Mouse (Mus musculus) heart, adult 2 months (tissue): ENCODE measurements at regions not wholly inside any gene's neighbourhood (a gene's known extent, or its start where the extent isn't known, plus 50 kb on each side); places are given as distances from the start of the nearest gene placed in this dataset.

ENCODE experiments used
- CTCF ChIP-seq: fragments of 200-600 bp; IDR thresholded peaks from 2 replicates; pipeline ENCODE4 v1.8.1; 2022; ENCODE audit warnings: antibody characterized with exemption, mild to moderate bottlenecking, moderate library complexity
- EP300 ChIP-seq: fragments of 200-500 bp; IDR thresholded peaks from 2 replicates; pipeline ENCODE4 v1.6.1; 2011; ENCODE audit warnings: low read depth, low read length, control low read depth; ENCODE audit not compliant: insufficient read depth
- POLR2A ChIP-seq: fragments of 200-500 bp; IDR thresholded peaks from 2 replicates; pipeline ENCODE4 v1.6.1; 2011; ENCODE audit warnings: mild to moderate bottlenecking, low read depth, low read length, control low read depth; ENCODE audit not compliant: insufficient read depth

DNA sequence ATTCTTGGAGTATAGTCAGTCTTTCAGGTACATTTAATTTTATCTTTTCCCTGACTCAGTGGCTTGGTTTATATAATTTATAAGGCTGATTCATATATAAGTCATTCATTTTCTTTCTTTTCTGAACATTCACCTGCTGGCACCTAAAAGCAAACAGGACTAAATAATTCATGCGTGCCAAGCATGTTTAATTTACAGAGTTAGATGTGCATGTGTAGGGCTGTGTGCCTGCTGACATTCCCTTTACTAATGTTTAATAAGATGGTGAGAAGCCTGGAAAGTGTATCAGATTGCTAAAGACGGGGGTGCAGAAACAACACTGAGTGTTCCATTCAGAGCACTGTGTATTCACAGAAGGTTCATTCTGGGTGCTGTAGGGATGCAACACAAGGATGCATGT, 229.0 kb downstream of the Rpl10l start:
- TF ChIP-seq CTCF (no peak), POLR2A (no peak), EP300 (no peak)
